Comparison of ENCODE assay signal across 16 mouse cellular contexts in the genomic region with DNA sequence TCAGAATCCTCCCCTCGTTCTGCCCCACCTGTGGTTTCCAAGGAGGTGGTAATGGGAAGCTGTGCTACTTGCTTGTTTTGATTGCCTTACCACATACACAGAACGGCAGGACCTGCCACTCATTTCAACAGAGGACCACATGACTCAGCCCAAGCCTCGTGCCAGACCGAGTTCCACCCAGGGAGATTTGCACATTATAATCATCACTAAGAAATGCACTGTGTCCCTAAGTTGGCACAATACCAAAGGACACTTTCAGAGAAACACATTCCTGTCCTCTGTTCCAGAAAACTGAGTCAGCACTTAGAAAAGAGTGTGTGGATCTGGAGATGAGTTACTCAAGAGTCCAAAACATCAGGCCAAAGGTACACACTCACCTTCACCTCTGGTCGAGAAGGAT. TPM values are rescaled to one million over a fixed set of nuclear protein-coding genes. Genes with fewer than 3 reads are reported as not detected.
DNase-seq lines count a peak whose midpoint lies in the region; ATAC-seq and TF ChIP-seq lines count a peak whose summit lies in the region.
"Had no signal": no experiment of that assay in that cellular context is flagged by ENCODE, and none has a peak within 500 bp of the region (broad histone marks: within the 10 kb centered on the region; RNA-seq: fewer than 3 reads in every experiment).

No protein-coding gene starts in this region.

- H3K9ac ChIP-seq in lung, embryonic 14.5 days, result no peak overlapping the region
- no peak overlapping the region for H3K9ac ChIP-seq in stomach, postnatal 0 days (ENCODE audit: low read length)
- H3K9ac ChIP-seq: embryonic facial prominence, embryonic 13.5 days had no signal

- no peak for TF ChIP-seq EP300 in stomach, postnatal 0 days (optimal IDR thresholded peaks at IDR 0.05)

- H3K4me2 ChIP-seq in lung, embryonic 14.5 days, result no peak overlapping the region
- H3K4me2 ChIP-seq in stomach, postnatal 0 days (replicated peaks; ENCODE audit: low read depth), result no peak overlapping the region
- H3K4me2 ChIP-seq: embryonic facial prominence, embryonic 13.5 days; liver, embryonic 11.5 days had no signal

- DNase-seq in heart, adult 11 months, result peak; percentile 86
- no peak for DNase-seq in heart, embryonic 10.5 days (ENCODE audit: low spot score)
- peak; percentile 3 for DNase-seq in lung, embryonic 14.5 days
- DNase-seq in lung, adult 18-20 months, result no peak
- DNase-seq in adrenal gland, postnatal 36 days, result peak; percentile 70 to 73
- DNase-seq in stomach, postnatal 0 days (ENCODE audit: low spot score), result peak; percentile 16
- DNase-seq in left cerebral cortex, adult 9 months (ENCODE audit: low spot score in 2 of 2), result no peak
- DNase-seq: cerebellum, postnatal 10 days; gastrocnemius, postnatal 14 days had no signal

- H3K4me3 ChIP-seq in heart, embryonic 10.5 days, result no peak overlapping the region
- H3K4me3 ChIP-seq in lung, embryonic 14.5 days (ENCODE audit: low read depth, low read length), result no peak overlapping the region
- H3K4me3 ChIP-seq in stomach, postnatal 0 days (ENCODE audit: low read depth, low read length), result no peak overlapping the region
- H3K4me3 ChIP-seq: embryonic facial prominence, embryonic 13.5 days had no signal

- no peaks in the 10 kb centered on the region for H3K9me3 ChIP-seq in heart, embryonic 10.5 days
- no peaks in the 10 kb centered on the region for H3K9me3 ChIP-seq in lung, embryonic 14.5 days (ENCODE audit: low read depth, low read length)
- no peaks in the 10 kb centered on the region for H3K9me3 ChIP-seq in stomach, postnatal 0 days (ENCODE audit: control insufficient read depth, low read length)
- H3K9me3 ChIP-seq: embryonic facial prominence, embryonic 13.5 days had no signal

- no peak overlapping the region for H3K27ac ChIP-seq in heart, embryonic 10.5 days
- H3K27ac ChIP-seq in lung, embryonic 14.5 days (ENCODE audit: low read depth), result no peak overlapping the region
- H3K27ac ChIP-seq in stomach, postnatal 0 days (replicated peaks), result no peak overlapping the region
- H3K27ac ChIP-seq: embryonic facial prominence, embryonic 13.5 days had no signal

- H3K36me3 ChIP-seq in heart, embryonic 10.5 days, result no peaks in the 10 kb centered on the region
- H3K36me3 ChIP-seq in lung, embryonic 14.5 days (ENCODE audit: insufficient read depth), result no peaks in the 10 kb centered on the region
- H3K36me3 ChIP-seq in stomach, postnatal 0 days (ENCODE audit: control insufficient read depth, insufficient read depth, low read length), result no peaks in the 10 kb centered on the region
- H3K36me3 ChIP-seq: embryonic facial prominence, embryonic 13.5 days had no signal

- ATAC-seq in lung, embryonic 14.5 days (ENCODE audit: insufficient read depth), result no peak
- peak; percentile 77 for ATAC-seq in stomach, postnatal 0 days (ENCODE audit: low FRiP score, low TSS enrichment)
- no peak for ATAC-seq in CD4-positive, CD25-positive, alpha-beta regulatory T cell, adult 4 months
- ATAC-seq: forebrain, embryonic 16.5 days; intestine, embryonic 16.5 days had no signal

- no peaks in the 10 kb centered on the region for H3K27me3 ChIP-seq in heart, embryonic 10.5 days (ENCODE audit: insufficient read depth, poor library complexity, severe bottlenecking)
- H3K27me3 ChIP-seq in lung, embryonic 14.5 days (ENCODE audit: insufficient read depth, low read length), result no peaks in the 10 kb centered on the region
- no peaks in the 10 kb centered on the region for H3K27me3 ChIP-seq in stomach, postnatal 0 days (ENCODE audit: control insufficient read depth, insufficient read depth, low read length)
- H3K27me3 ChIP-seq: embryonic facial prominence, embryonic 13.5 days had no signal

- no peaks in the 10 kb centered on the region for H3K4me1 ChIP-seq in heart, embryonic 10.5 days
- H3K4me1 ChIP-seq in lung, embryonic 14.5 days (ENCODE audit: insufficient read depth), result no peaks in the 10 kb centered on the region
- no peaks in the 10 kb centered on the region for H3K4me1 ChIP-seq in stomach, postnatal 0 days (replicated peaks; ENCODE audit: control insufficient read depth, insufficient read depth)
- H3K4me1 ChIP-seq: embryonic facial prominence, embryonic 13.5 days had no signal

- no peak for TF ChIP-seq CTCF in lung, embryonic 14.5 days (IDR thresholded peaks at IDR 0.05; ENCODE audit: low read depth)
- TF ChIP-seq CTCF in stomach, postnatal 0 days (IDR thresholded peaks at IDR 0.05; ENCODE audit: low read depth), result no peak

- 54% methylated on average over 5 of the region's 5 CpGs for WGBS in heart, embryonic 10.5 days
- 35% methylated on average over 5 of the region's 5 CpGs for WGBS in lung, embryonic 14.5 days
- 45% methylated on average over 5 of the region's 5 CpGs for WGBS in stomach, postnatal 0 days

RNA-seq across cellular contexts. Expression of gene Abcb11, which starts 53.4 kb away (rescaled TPM):
- 0.02 and 0.13 TPM in 2 replicates for polyA plus RNA-seq in heart, embryonic 10.5 days (2016; fragmentation: Nextera tagmentation; extraction: Ambion mirVana)
- polyA plus RNA-seq in lung, embryonic 14.5 days (2014; fragmentation: Nextera tagmentation; extraction: Ambion mirVana), result 0.22 TPM in 1 of 2 replicates, not detected in the other
- total RNA-seq in adrenal gland, postnatal 36 days (2021), result under 1 TPM in 1 of 2 experiments, not detected in 1; 0.26 TPM
- 0.96 and 1.4 TPM in 2 replicates for polyA plus RNA-seq in stomach, postnatal 0 days (2015; fragmentation: Nextera tagmentation; extraction: Ambion mirVana)
- under 1 TPM in 1 of 2 experiments, not detected in 1; 0.43 TPM for polyA plus RNA-seq in CD4-positive, CD25-positive, alpha-beta regulatory T cell, adult 4 months (2017; shearing (Covaris generic))
- total RNA-seq: gastrocnemius, postnatal 14 days; hematopoietic stem cell, adult 5-6 weeks had no signal
- polyA plus RNA-seq: embryonic facial prominence, embryonic 13.5 days; small intestine, adult 2 months had no signal

Comparison
In these comparisons a context has a peak if more than half of its experiments do, and no peak if none do; other contexts are left out.
1. DNase-seq: peak in heart, adult 11 months (single experiment), lung, embryonic 14.5 days (single experiment), adrenal gland, postnatal 36 days (2 of 2) and stomach, postnatal 0 days (single experiment); none in heart, embryonic 10.5 days (single experiment), lung, adult 18-20 months (0 of 2) and left cerebral cortex, adult 9 months (0 of 2).